Mouse (Mus musculus) c-Kit-positive CD71-negative TER-119-negative erythroid progenitor cells, embryonic 14.5 days (primary cell): ENCODE data around the gene Taf13.

Experiments used
- DNase-seq: peaks from one replicate; pipeline ENCODE4 v3.0.0-alpha.2; 2013; ENCODE audit warnings: low read depth

Gene Taf13

DNA sequence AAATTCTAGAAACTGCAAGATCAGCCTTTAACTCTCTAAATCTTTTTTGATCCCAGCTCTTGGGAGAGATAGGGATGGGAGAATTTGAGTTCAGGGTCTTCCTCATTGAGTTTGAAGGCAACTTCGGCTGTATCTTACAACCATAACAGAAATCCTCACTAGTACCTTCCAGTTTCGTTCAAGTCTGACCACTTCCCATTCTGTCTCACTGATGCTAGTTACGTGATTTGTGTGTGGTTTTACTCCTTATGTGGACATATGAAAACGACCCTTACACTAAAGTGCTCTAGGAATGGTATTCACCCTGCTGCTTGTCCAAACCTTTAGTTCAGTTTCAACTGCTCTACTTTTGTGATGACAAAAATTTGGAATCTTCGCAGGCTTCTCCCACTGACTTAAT lies 2.5 kb downstream of the Taf13 start:
- no peak for DNase-seq

- DNase-seq, result no peak
These were observed 13.1 kb downstream of the Taf13 start for GRCm38 (mm10) chr3:108584580-108584979.

GRCm38 (mm10) chr3:108588446-108588845 lies 16.9 kb downstream of the Taf13 start:
- no peak for DNase-seq

DNA sequence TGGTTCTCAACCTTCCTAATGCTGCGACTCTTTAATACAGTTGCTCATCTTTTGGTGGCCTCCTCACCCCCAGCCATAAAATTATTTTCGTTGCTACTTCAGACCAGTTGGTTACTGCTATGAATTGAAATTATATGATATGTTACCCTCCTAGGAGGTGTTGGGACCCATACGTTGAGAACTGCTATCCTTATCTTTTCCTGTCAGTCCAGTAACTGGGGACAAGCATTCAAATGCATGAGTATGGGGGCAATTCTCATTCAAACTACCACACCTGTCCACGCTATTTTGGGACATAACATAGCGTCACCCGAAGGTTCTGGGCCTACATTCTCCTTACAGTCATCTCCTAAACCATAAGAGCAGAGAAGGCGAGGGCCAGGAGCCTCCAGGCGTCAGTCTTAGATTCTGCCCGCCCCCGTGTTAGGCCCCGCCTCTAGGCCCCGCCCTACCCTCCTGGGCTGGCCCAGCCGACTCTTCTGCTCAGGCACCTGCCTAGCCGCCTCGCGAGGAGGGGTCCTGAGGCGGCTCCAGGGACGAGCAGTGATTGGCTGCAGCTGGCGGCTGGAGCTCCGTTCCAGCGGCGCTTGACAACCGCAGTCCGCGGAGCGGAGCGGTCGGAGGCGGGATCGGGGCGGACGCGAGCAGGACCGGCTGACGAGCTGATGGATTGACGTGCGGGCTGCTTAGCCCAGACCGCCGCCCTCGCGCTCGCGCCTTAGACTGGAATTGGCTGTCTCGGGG lies 19.5 kb downstream of the Taf13 start, which contains the start of gene Wdr47:
Gene Wdr47 (plus strand): TSS at position 494 of the 744 bp plus-strand sequence.
- DNase-seq, result peak; percentile 93

DNA sequence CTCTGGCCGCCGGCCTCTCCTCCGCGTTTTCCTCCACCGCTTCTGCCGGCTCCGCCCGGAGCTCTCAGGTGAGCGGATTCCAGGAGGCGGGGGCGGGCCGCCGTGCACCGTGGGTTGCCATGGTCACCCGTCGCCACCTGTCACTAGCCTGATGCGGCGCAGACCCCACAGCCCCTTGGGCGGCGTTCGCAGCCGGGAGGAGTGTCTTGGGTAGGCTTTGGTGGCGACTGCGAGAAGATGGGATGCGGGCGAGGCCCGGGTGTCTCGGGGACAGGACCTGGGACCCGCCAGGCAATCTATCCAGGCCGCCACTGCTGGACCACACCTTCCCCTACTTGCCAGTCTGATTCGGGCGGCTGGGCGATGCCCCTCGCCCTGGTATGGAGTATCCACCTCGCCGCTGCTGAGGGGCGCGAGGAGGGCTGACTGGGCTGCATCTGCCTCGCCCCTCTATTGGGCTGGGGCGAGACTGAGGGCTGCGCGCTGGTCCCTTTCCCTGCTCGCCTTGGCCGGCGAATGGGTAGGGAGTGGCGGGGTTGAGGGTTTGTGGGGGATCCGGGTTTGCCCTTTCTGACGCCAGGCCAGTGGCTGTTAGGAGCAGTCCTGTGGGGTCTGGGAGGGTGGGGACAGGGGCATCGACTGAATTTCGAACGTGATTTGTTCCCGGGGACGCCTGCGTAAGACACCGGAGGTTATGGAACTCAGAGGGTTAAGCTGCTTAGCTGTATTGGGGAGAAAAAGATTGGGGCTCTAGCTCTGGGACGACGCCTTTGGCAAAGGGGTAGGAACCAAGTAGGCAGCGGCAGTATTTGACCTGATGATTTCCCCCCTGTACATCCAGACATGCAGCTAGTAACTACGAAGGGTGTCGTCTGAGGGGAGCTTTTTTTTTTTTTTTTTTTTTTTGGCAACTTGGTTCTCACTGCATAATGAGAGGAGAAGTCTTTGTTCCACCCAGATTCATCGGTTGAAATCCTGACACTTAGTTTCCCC lies 20.3 kb downstream of the Taf13 start:
- DNase-seq, result peak; percentile 8

- DNase-seq, result peak; percentile 22
These were observed 37.4 kb downstream of the Taf13 start for GRCm38 (mm10) chr3:108608906-108609305.
